Mouse (Mus musculus) kidney, adult 2 months (tissue): ENCODE measurements around the gene Gm9999. TPM values are rescaled to one million over a fixed set of nuclear protein-coding genes. Genes with fewer than 3 reads are reported as not detected.

Experiments used
- DNase-seq: peaks from one replicate; pipeline ENCODE4 v3.0.0; 2021
- H3K27ac ChIP-seq: fragments of 200-500 bp; 2 replicates; pipeline ENCODE4 v1.5.1; 2012; ENCODE audit warnings: low read depth, low read length, control low read depth, inconsistent platforms; ENCODE audit not compliant: insufficient read depth
- H3K27me3 ChIP-seq: fragments of 200-500 bp; replicated peaks from 2 replicates; pipeline ENCODE4 v1.6.1; 2012; ENCODE audit warnings: mild to moderate bottlenecking, moderate library complexity, low read length, inconsistent platforms; ENCODE audit not compliant: control insufficient read depth, insufficient read depth
- H3K36me3 ChIP-seq: fragments of 200-500 bp; 2 replicates; pipeline ENCODE4 v1.6.1; 2012; ENCODE audit warnings: mild to moderate bottlenecking, moderate library complexity, low read length, inconsistent platforms; ENCODE audit not compliant: control insufficient read depth, insufficient read depth
- H3K4me1 ChIP-seq: fragments of 200-500 bp; 2 replicates; pipeline ENCODE4 v1.6.1; 2011; ENCODE audit warnings: low read length; ENCODE audit not compliant: control insufficient read depth, insufficient read depth
- H3K4me3 ChIP-seq: fragments of 200-500 bp; 2 replicates; pipeline ENCODE4 v1.5.1; 2011; ENCODE audit warnings: mild to moderate bottlenecking, low read depth, low read length, control low read depth; ENCODE audit not compliant: insufficient read depth
- CTCF ChIP-seq: fragments of 200-500 bp; conservative IDR thresholded peaks from 2 replicates; pipeline ENCODE4 v1.5.1; 2011; ENCODE audit warnings: low read depth, mild to moderate bottlenecking, control low read depth, low read length, moderate library complexity, mixed read lengths; ENCODE audit not compliant: insufficient read depth, insufficient read length
- POLR2A ChIP-seq: fragments of 200-500 bp; IDR thresholded peaks from one replicate; pipeline ENCODE4 v1.6.1; 2011; ENCODE audit warnings: low read depth, low read length, control low read depth
- WGBS: fragments of 180-500 bp; shearing (Covaris S2); methylation state at CpG from one replicate; pipeline ENCODE4 v1.1.7; 2018; 5-methylcytosine and 5-hydroxymethylcytosine counted together
- polyA plus RNA-seq: library from polyadenylated mRNA; depleted of rRNA; stranded (reverse); fragments of >200 nt; gene quantifications from 2 replicates; pipeline ENCODE4 v1.2.3, GENCODE M21; 2012

Gene Gm9999
- polyA plus RNA-seq, 1 experiment = not detected

- no peaks in the 10 kb centered on the region for H3K36me3 ChIP-seq
- H3K4me3 ChIP-seq = peak within 1 kb of the TSS; percentile 73
- peak; percentile 99 for DNase-seq
- TF ChIP-seq CTCF = 0 out of 2 replicates have a peak, but pooled peaks have one; percentile 17
- peak; percentile 72 for TF ChIP-seq POLR2A
- peaks cover 9% of the 10 kb centered on the region for H3K4me1 ChIP-seq
- under 1% methylated on average over 57 of the region's 57 CpGs for WGBS
- H3K27ac ChIP-seq = peak within 1 kb of the TSS; percentile 66
- H3K27me3 ChIP-seq = no peaks in the 10 kb centered on the region
Observed at GRCm38 (mm10) chr7:47008168-47008993, 25.0 kb downstream of the Gm9999 start, which contains the start of gene Spty2d1. Gene Spty2d1 (minus strand): TSS chr7:47008411.

GRCm38 (mm10) chr7:47013131-47013767, 29.9 kb downstream of the Gm9999 start:
- H3K4me1 ChIP-seq = peaks cover 3% of the 10 kb centered on the region; the same call in 1 of the 2 replicates
- no peaks in the 10 kb centered on the region for H3K27me3 ChIP-seq
- no peaks in the 10 kb centered on the region for H3K36me3 ChIP-seq
- DNase-seq = no peak
- 27% methylated on average over 9 of the region's 9 CpGs for WGBS
- no peak for TF ChIP-seq CTCF
- TF ChIP-seq POLR2A = no peak
- H3K4me3 ChIP-seq = no peak overlapping the region
- H3K27ac ChIP-seq = no peak overlapping the region

- peak; percentile 61 for DNase-seq
- no peak for TF ChIP-seq CTCF
- Histone ChIP-seq H3K27ac (no peak overlapping the region), H3K27me3 (no peaks in the 10 kb centered on the region), H3K36me3 (no peaks in the 10 kb centered on the region), H3K4me3 (no peak overlapping the region), H3K4me1 (no peaks in the 10 kb centered on the region; the same call in 1 of the 2 replicates)
- 50% methylated on average over 10 of the region's 11 CpGs for WGBS
Observed at GRCm38 (mm10) chr7:47014564-47015389, 31.4 kb downstream of the Gm9999 start.

DNA sequence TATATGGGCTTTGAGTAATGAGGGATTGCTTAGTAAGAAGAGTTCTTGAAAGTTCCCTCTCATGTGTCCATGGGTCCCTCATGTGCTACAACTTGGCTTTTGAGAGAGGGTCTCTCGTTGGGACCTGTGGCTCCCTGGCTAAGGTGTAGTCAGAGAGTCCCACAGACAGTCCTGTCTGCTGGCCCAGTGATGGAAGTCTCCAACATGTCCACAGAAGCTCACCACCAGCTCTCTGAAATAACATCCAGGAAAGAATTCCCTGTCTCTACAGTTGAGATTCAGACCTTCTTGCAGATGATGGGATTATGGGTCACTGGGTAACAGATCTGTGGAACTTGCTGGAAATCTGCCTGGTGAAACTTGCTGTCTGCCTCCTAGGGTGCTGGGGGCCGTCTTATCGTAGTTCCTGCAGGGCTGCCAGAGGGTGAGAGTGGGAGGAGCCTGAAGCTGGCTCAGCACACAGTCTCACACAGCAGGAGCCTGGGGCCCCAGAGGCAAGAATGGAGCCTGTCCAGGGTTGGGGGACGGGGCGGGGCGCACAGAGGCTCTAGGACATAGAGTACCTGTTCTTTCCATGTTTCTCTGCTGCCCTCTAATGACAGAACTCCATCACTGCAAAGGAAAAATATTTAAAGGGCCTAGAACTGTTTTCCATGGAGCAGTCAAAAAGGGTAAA, 32.1 kb downstream of the Gm9999 start:
- 0 out of 2 replicates have a peak overlapping the region, but pooled peaks have one; percentile 0 for H3K27ac ChIP-seq
- WGBS = 7% methylated on average over 6 of the region's 6 CpGs
- TF ChIP-seq CTCF (peak; percentile 56), POLR2A (no peak)
- no peaks in the 10 kb centered on the region; the same call in 1 of the 2 replicates for H3K4me1 ChIP-seq
- H3K36me3 ChIP-seq = no peaks in the 10 kb centered on the region
- peak; percentile 96 for DNase-seq
- no peak overlapping the region for H3K4me3 ChIP-seq
- H3K27me3 ChIP-seq = no peaks in the 10 kb centered on the region

DNA sequence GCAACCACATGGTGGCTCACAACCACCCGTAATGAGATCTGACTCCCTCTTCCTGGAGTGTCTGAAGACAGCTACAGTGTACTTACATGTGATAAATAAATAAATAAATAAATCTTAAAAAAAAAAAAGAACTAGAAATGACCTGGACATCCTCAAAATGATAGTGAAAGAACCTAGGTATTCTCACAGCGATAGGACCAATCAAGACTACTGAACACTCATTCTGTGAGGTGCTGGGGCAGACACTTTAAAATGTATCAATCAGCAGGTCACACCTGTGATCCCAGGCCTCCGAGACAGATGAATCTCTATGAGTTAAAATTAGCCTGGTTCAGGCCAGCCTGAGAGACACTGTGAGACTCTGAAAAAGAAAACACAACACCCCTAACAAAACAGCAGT, 33.2 kb downstream of the Gm9999 start:
- Histone ChIP-seq H3K4me1 (no peaks in the 10 kb centered on the region; the same call in 1 of the 2 replicates), H3K27ac (no peak overlapping the region), H3K36me3 (no peaks in the 10 kb centered on the region), H3K4me3 (no peak overlapping the region), H3K27me3 (no peaks in the 10 kb centered on the region)
- DNase-seq = no peak
- TF ChIP-seq POLR2A (no peak), CTCF (no peak)
- WGBS = 70% methylated on average over 3 of the region's 3 CpGs

GRCm38 (mm10) chr7:47017146-47017545, 33.8 kb downstream of the Gm9999 start:
- DNase-seq = no peak
- Histone ChIP-seq H3K27me3 (no peaks in the 10 kb centered on the region), H3K27ac (no peak overlapping the region), H3K4me3 (no peak overlapping the region), H3K4me1 (no peaks in the 10 kb centered on the region; the same call in 1 of the 2 replicates), H3K36me3 (no peaks in the 10 kb centered on the region)
- TF ChIP-seq CTCF = no peak
- no peak for TF ChIP-seq POLR2A
- WGBS = 52% methylated on average over 7 of the region's 7 CpGs
